Mouse (Mus musculus) small intestine, adult 2 months (tissue): Measurements from ENCODE around the gene Srp14.

Experiments used
- CTCF ChIP-seq: fragments of 200-500 bp; IDR thresholded peaks from 2 replicates; pipeline ENCODE4 v1.5.1; 2012; ENCODE audit warnings: low read depth, mild to moderate bottlenecking, control low read depth, inconsistent platforms, low read length, moderate library complexity, mixed read lengths; ENCODE audit not compliant: insufficient replicate concordance, insufficient read length; ENCODE audit errors: extremely low read depth
- POLR2A ChIP-seq: fragments of 200-500 bp; IDR thresholded peaks from 2 replicates; pipeline ENCODE4 v1.6.1; 2012; ENCODE audit warnings: low read depth, mild to moderate bottlenecking, control low read depth, inconsistent platforms, low read length, moderate library complexity

GRCm38 (mm10) chr2:118497890-118498289, 18.4 kb upstream of the Srp14 start:
- TF ChIP-seq CTCF (no peak), POLR2A (no peak)
